Mouse (Mus musculus): ENCODE data around the gene Tmem245.

DNA sequence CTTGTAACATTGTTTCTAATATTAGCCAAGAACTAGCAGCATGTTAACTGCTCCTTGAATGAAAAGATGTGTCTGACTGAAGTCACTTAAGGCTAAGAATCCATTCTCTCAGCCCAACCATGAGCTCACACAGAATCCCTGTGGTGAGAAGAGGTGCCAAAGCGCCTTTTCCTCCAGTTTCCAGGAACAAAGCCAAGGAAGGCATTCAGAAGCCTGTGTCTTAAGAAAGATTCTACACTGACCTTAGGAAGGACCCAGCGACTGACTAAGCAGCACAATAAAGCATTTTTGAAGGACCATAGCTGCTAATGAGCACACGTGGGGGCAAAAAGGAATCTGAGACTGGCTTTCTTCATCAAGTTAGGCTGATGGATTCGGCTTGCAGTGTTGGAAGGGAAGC, 81.3 kb downstream of the Tmem245 start:
- TF ChIP-seq POLR2A (IDR thresholded peaks at IDR 0.05; ENCODE audit: extremely low read depth, insufficient read depth, low read length) = no peak
- no peak for TF ChIP-seq CTCF (IDR thresholded peaks at IDR 0.05; ENCODE audit: low read depth, low read length)

Measured in liver, adult 2 months (tissue).